Comparison of ENCODE assay signal across 32 mouse cellular contexts in genomic region chr11:63103256-63103655, GRCm38 (mm10). TPM values are rescaled to one million over a fixed set of nuclear protein-coding genes. Genes with fewer than 3 reads are reported as not detected.
DNase-seq lines count a peak whose midpoint lies in the region; ATAC-seq and TF ChIP-seq lines count a peak whose summit lies in the region.
"Had no signal": no experiment of that assay in that cellular context is flagged by ENCODE, and none has a peak within 500 bp of the region (broad histone marks: within the 10 kb centered on the region; RNA-seq: fewer than 3 reads in every experiment).

No protein-coding gene starts in this region.

- intact Hi-C loops in left cerebral cortex, postnatal 14 days (cut with DNase I): no loop called here
- intact Hi-C loops in left cerebral cortex, adult 2 months (cut with DNase I): no loop called here

- TF ChIP-seq CTCF in left cerebral cortex, adult 2 months (IDR thresholded peaks at IDR 0.05): no peak

- no peaks in the 10 kb centered on the region for H3K9me3 ChIP-seq in intestine, embryonic 16.5 days (ENCODE audit: control insufficient read depth, low read length)
- H3K9me3 ChIP-seq: embryonic facial prominence, embryonic 13.5 days; forebrain, embryonic 12.5 days; hindbrain, embryonic 13.5 days; limb, embryonic 10.5 days; liver, embryonic 15.5 days; lung, embryonic 15.5 days; midbrain, embryonic 15.5 days; neural tube, embryonic 12.5 days had no signal

- 72% methylated on average over 7 of the region's 7 CpGs for WGBS in intestine, embryonic 16.5 days

- no peak overlapping the region for H3K27ac ChIP-seq in left cerebral cortex, adult 2 months
- H3K27ac ChIP-seq in intestine, embryonic 16.5 days (ENCODE audit: low read length): no peak overlapping the region
- H3K27ac ChIP-seq: embryonic facial prominence, embryonic 13.5 days; forebrain, embryonic 12.5 days; heart, adult 2 months; hindbrain, embryonic 13.5 days; limb, embryonic 10.5 days; liver, embryonic 15.5 days; lung, embryonic 15.5 days; macrophage; midbrain, embryonic 15.5 days; neural tube, embryonic 12.5 days had no signal

- no peaks in the 10 kb centered on the region for H3K27me3 ChIP-seq in intestine, embryonic 16.5 days (replicated peaks; ENCODE audit: control insufficient read depth, insufficient read depth, low read length)
- H3K27me3 ChIP-seq: embryonic facial prominence, embryonic 13.5 days; forebrain, embryonic 12.5 days; hindbrain, embryonic 13.5 days; liver, embryonic 15.5 days; lung, embryonic 15.5 days; midbrain, embryonic 15.5 days; neural tube, embryonic 12.5 days had no signal

- peak; percentile 22 to 67 for DNase-seq in left cerebral cortex, postnatal 14 days (ENCODE audit: low spot score in 2 of 2)
- no peak for DNase-seq in left cerebral cortex, adult 2 months (ENCODE audit: extremely low spot score in 1 of 2, low spot score in 2 of 2)
- DNase-seq in frontal cortex, postnatal 36 days (ENCODE audit: low spot score in 2 of 2): peak; percentile 6 to 23
- peak; percentile 59 for DNase-seq in layer of hippocampus, adult 9-11 months
- DNase-seq in right cerebral cortex, postnatal 36 days (ENCODE audit: low spot score in 2 of 2): peak; percentile 8 to 13
- DNase-seq in lung, postnatal 25 days (ENCODE audit: low spot score): no peak
- DNase-seq: adrenal gland, adult 2 months; cerebellum, adult 2 months; cerebellum, postnatal 36 days; embryo, embryonic 11 days; gastrocnemius, postnatal 25 days; heart, adult 2 months; kidney, postnatal 25 days; liver; thymus, postnatal 25 days had no signal

- no peak for ATAC-seq in intestine, embryonic 16.5 days
- ATAC-seq: inflammation-experienced regulatory T-cells, adult 6 months; midbrain, embryonic 15.5 days had no signal

- no peak overlapping the region for H3K4me3 ChIP-seq in left cerebral cortex, adult 2 months
- no peak overlapping the region for H3K4me3 ChIP-seq in intestine, embryonic 16.5 days (ENCODE audit: low read length)
- H3K4me3 ChIP-seq: embryonic facial prominence, embryonic 13.5 days; erythroblast, embryonic 14.5 days; forebrain, embryonic 12.5 days; heart, adult 2 months; hindbrain, embryonic 13.5 days; limb, embryonic 10.5 days; liver, embryonic 15.5 days; lung, embryonic 15.5 days; midbrain, embryonic 15.5 days; neural tube, embryonic 12.5 days had no signal

- H3K4me2 ChIP-seq in intestine, embryonic 16.5 days (ENCODE audit: low read depth, low read length): no peak overlapping the region
- H3K4me2 ChIP-seq: embryonic facial prominence, embryonic 13.5 days; forebrain, embryonic 12.5 days; hindbrain, embryonic 13.5 days; liver, embryonic 15.5 days; lung, embryonic 15.5 days; midbrain, embryonic 15.5 days; neural tube, embryonic 12.5 days had no signal

- no peak overlapping the region for H3K9ac ChIP-seq in intestine, embryonic 16.5 days (ENCODE audit: low read depth, low read length)
- H3K9ac ChIP-seq: embryonic facial prominence, embryonic 13.5 days; forebrain, embryonic 12.5 days; hindbrain, embryonic 13.5 days; liver, embryonic 15.5 days; lung, embryonic 15.5 days; midbrain, embryonic 15.5 days; neural tube, embryonic 12.5 days had no signal

- no peaks in the 10 kb centered on the region for H3K36me3 ChIP-seq in intestine, embryonic 16.5 days (ENCODE audit: control insufficient read depth, insufficient read depth, low read length)
- H3K36me3 ChIP-seq: embryonic facial prominence, embryonic 13.5 days; forebrain, embryonic 12.5 days; hindbrain, embryonic 13.5 days; limb, embryonic 10.5 days; liver, embryonic 15.5 days; lung, embryonic 15.5 days; midbrain, embryonic 15.5 days; neural tube, embryonic 12.5 days had no signal

- H3K4me1 ChIP-seq in intestine, embryonic 16.5 days (ENCODE audit: control insufficient read depth, insufficient read depth, low read length): no peaks in the 10 kb centered on the region
- H3K4me1 ChIP-seq: embryonic facial prominence, embryonic 13.5 days; forebrain, embryonic 12.5 days; hindbrain, embryonic 13.5 days; limb, embryonic 10.5 days; liver, embryonic 15.5 days; midbrain, embryonic 15.5 days; neural tube, embryonic 12.5 days had no signal

RNA-seq across cellular contexts. Expression of gene Pmp22, which starts 25.5 kb away (rescaled TPM):
- 10 to 100 TPM; 24.6 to 28.9 TPM for total RNA-seq in left cerebral cortex, postnatal 14 days (2021)
- total RNA-seq in left cerebral cortex, adult 2 months (2021): 10 to 100 TPM; 25.7 to 27.5 TPM
- polyA plus RNA-seq in intestine, embryonic 16.5 days (2015; fragmentation: Nextera tagmentation; extraction: Ambion mirVana): 110 and 113 TPM in 2 replicates
- polyA plus RNA-seq: inflammation-experienced regulatory T-cells, adult 6 months had no signal

RNA-seq across cellular contexts. Expression of gene Tekt3, which starts 41.8 kb away (rescaled TPM):
- total RNA-seq in left cerebral cortex, postnatal 14 days (2021): not detected
- total RNA-seq in left cerebral cortex, adult 2 months (2021): not detected
- polyA plus RNA-seq in intestine, embryonic 16.5 days (2015; fragmentation: Nextera tagmentation; extraction: Ambion mirVana): not detected in 2 replicates
- total RNA-seq: adrenal gland, adult 2 months; ES-E14; gastrocnemius, postnatal 25 days; heart, adult 2 months; heart, postnatal 25 days had no signal
- polyA plus RNA-seq: adrenal gland, adult 2 months; cerebellum, adult 2 months; embryonic facial prominence, embryonic 13.5 days; erythroblast, embryonic 14.5 days; forebrain, embryonic 12.5 days; heart, adult 2 months; heart, embryonic 14.5 days; hindbrain, embryonic 13.5 days; inflammation-experienced regulatory T-cells, adult 6 months; limb, embryonic 10.5 days; liver, embryonic 15.5 days; macrophage; midbrain, embryonic 15.5 days; neural tube, embryonic 12.5 days; spleen, adult 2 months; stomach, embryonic 14.5 days had no signal

Comparison
In these comparisons a context has a peak if more than half of its experiments do, and no peak if none do; other contexts are left out.
1. DNase-seq: peak in left cerebral cortex, postnatal 14 days (2 of 2), frontal cortex, postnatal 36 days (2 of 2), layer of hippocampus, adult 9-11 months (single experiment) and right cerebral cortex, postnatal 36 days (2 of 2); none in left cerebral cortex, adult 2 months (0 of 2) and lung, postnatal 25 days (single experiment).